Mouse (Mus musculus) embryonic facial prominence, embryonic 13.5 days (tissue): Measurements from ENCODE around the gene Ccdc162. TPM values are rescaled to one million over a fixed set of nuclear protein-coding genes. Genes with fewer than 3 reads are reported as not detected.
A peak's percentile ranks its signal among the peaks of the same experiment; 100 is the strongest.
"Not testable (repeated sequence)": the region's sequence is repeated elsewhere in the genome, so short reads cannot be mapped to it uniquely, and the experiment has no call there.

Experiments
- ATAC-seq: fragments of 200-750 bp; cut with Nextera tagmentation; 2 replicates; pipeline ENCODE4 v1.8.0; 2017; ENCODE audit warnings: low read depth; ENCODE audit not compliant: insufficient number of reproducible peaks, insufficient read depth, low FRiP score, low TSS enrichment
- H3K27ac ChIP-seq: fragments of 300-500 bp; sonication (generic); 2 replicates; pipeline ENCODE4 v1.5.1; 2015; ENCODE audit warnings: moderate library complexity, mild to moderate bottlenecking, inconsistent platforms
- H3K27me3 ChIP-seq: fragments of 300-500 bp; sonication (generic); 2 replicates; pipeline ENCODE4 v1.6.1; 2015; ENCODE audit warnings: mild to moderate bottlenecking, inconsistent platforms
- H3K36me3 ChIP-seq: fragments of 300-500 bp; sonication (generic); 2 replicates; pipeline ENCODE4 v1.6.1; 2015; ENCODE audit warnings: mild to moderate bottlenecking, inconsistent platforms
- H3K4me1 ChIP-seq: fragments of 300-500 bp; sonication (generic); 2 replicates; pipeline ENCODE4 v1.6.1; 2015; ENCODE audit warnings: inconsistent platforms
- H3K4me2 ChIP-seq: fragments of 300-500 bp; sonication (generic); 2 replicates; pipeline ENCODE4 v1.6.1; 2015; ENCODE audit warnings: moderate library complexity, mild to moderate bottlenecking, inconsistent platforms
- H3K4me3 ChIP-seq: fragments of 300-500 bp; sonication (generic); 2 replicates; pipeline ENCODE4 v1.5.1; 2015; ENCODE audit warnings: mild to moderate bottlenecking, inconsistent platforms
- H3K9ac ChIP-seq: fragments of 300-500 bp; sonication (generic); 2 replicates; pipeline ENCODE4 v1.6.1; 2015; ENCODE audit warnings: mild to moderate bottlenecking, inconsistent platforms
- H3K9me3 ChIP-seq: fragments of 300-500 bp; sonication (generic); 2 replicates; pipeline ENCODE4 v1.6.1; 2016; ENCODE audit warnings: inconsistent platforms
- WGBS: fragments of 180-500 bp; shearing (Covaris S2); methylation state at CpG from one replicate; pipeline ENCODE4 v1.1.7; 2015; ENCODE audit warnings: mixed read lengths; 5-methylcytosine and 5-hydroxymethylcytosine counted together
- polyA plus RNA-seq: library from polyadenylated mRNA; unstranded; fragments of >200 nt; fragmentation: Nextera tagmentation; extraction: Ambion mirVana; gene quantifications from 2 replicates; pipeline ENCODE4 v1.2.1, GENCODE M21; 2015

The Ccdc162 gene
- polyA plus RNA-seq, 1 experiment from 2014 or later: 1.5 TPM

DNA sequence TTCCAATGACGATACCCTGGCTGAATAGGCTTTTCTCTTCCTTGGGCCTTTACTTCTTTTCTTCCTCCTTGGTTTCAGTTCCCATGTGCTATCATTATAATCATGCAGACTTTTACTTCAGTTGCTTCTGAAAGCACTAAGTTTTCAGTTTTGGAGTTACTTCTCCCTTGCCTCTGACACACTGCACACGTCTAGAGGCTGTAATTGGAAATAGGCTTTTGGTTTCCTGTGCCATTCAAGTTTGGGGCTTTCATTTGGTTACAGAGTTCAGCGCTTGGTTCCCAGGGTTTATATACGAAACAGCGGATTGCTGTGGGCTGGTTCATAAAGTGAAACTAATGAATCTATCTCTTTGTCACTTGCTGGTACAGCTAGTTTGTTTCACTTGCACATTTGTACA is 186.5 kb downstream of the Ccdc162 start:
- H3K4me1 ChIP-seq: no peaks in the 10 kb centered on the region
- H3K27me3 ChIP-seq: no peaks in the 10 kb centered on the region
- WGBS: 85% methylated on average over 5 of the region's 5 CpGs
- H3K27ac ChIP-seq: no peak overlapping the region
- H3K9me3 ChIP-seq: no peaks in the 10 kb centered on the region
- H3K9ac ChIP-seq: no peak overlapping the region
- no peak for ATAC-seq
- peaks cover 77% of the 10 kb centered on the region for H3K36me3 ChIP-seq
- no peak overlapping the region for H3K4me2 ChIP-seq
- H3K4me3 ChIP-seq: no peak overlapping the region

DNA sequence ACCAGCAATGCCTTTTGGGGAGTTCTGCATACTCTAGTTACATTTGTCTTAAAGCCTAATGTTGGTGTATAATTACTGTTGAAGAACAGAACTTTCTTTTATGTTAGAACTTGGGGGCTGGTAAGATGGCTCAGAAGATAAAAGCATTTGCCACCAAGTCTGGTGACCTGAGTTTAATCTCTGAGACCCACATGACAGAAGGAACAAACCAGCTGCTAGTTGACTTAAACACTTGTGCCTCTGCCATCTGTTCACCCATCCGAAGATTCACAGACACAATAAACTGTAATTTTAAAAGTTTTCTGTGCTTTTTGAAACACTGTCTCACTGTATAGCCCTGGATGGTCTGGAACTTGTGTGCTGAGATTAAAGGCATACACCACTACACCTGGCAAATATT is 190.7 kb downstream of the Ccdc162 start:
- H3K27me3 ChIP-seq: no peaks in the 10 kb centered on the region
- peaks cover 53% of the 10 kb centered on the region for H3K36me3 ChIP-seq
- WGBS: 76% methylated on average over 1 of the region's 1 CpGs
- no peak overlapping the region for H3K9ac ChIP-seq
- no peak overlapping the region for H3K4me2 ChIP-seq
- H3K4me1 ChIP-seq: peaks cover 16% of the 10 kb centered on the region
- H3K27ac ChIP-seq: no peak overlapping the region
- H3K9me3 ChIP-seq: no peaks in the 10 kb centered on the region
- ATAC-seq: no peak
- H3K4me3 ChIP-seq: no peak overlapping the region

DNA sequence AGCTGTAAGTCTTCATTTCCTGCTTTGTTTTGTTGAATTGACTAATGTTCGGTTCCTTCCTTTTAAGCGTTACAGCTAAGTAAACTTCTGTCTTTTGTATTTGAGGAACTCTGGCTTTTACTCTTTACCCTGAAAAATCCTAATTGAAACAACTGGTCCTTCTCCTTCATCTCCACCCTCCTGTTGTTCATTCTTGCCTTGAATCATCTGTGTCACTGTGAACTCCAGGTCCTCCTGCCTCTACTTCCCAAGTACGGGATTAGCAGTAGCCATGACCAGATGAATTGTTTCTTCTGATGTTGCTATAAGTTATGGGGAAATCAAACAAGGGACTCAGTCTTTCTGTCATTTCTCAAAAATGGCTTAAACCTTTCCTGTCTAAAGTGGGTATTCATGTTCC is 193.0 kb downstream of the Ccdc162 start:
- Histone ChIP-seq H3K9me3 (no peaks in the 10 kb centered on the region), H3K36me3 (peaks cover 34% of the 10 kb centered on the region), H3K4me2 (no peak overlapping the region), H3K4me3 (no peak overlapping the region), H3K27me3 (no peaks in the 10 kb centered on the region), H3K4me1 (peaks cover 18% of the 10 kb centered on the region), H3K9ac (no peak overlapping the region), H3K27ac (no peak overlapping the region)
- 75% methylated on average over 3 of the region's 3 CpGs for WGBS
- no peak for ATAC-seq

DNA sequence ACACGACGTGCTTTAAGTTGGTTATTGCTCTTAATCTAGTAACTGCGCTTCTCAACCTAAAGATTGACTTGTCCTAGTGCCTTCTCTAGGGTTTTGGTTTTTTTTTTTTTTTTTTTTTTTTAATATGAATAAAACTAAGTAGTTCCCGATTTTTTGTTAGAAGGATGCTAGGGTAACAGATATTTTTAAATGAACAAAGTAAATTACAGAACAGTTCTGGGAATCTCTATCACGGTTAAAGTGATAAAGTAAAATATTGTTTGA is 196.1 kb downstream of the Ccdc162 start:
- no peak for ATAC-seq

DNA sequence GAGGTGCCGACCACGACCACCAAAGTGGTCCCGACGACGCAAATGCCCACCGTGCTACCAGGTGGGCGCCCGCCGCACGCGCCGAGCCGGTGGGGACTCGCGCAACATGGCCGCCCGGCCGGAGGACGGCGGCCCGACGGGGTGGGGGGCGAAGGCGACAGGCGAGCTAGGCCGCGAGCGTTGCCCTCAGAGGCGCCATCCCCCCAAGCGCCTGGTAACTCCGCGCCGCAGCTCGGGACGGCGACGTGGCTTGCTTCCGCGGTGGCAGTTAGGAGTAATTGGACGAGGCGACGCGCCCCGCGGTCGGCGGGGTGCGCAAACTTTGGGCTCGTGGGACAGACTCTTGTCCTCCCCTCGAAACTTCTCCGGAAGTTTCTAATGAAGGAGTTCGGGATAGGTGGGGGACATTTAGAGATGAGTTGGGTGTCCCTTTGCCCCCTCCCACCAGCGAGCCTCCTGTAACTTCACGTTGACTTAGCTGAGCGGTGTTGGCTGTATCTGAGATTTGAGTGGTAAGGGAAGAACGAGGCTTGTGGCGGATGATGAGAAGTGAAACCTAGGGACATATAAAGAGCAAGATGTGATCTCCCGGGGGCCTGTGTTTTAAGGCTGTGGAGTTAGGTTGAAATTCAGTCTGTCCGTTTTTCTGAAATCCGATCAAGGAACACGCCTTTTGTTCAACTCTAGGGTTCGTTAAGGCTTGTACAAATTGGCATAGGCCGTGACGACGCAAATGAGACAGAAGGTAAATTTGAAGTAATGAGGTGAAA is 196.6 kb downstream of the Ccdc162 start:
- Histone ChIP-seq H3K36me3 (peaks cover 12% of the 10 kb centered on the region; the same call in 1 of the 2 replicates), H3K4me1 (peaks cover 18% of the 10 kb centered on the region), H3K27ac (peak overlapping the region; percentile 97), H3K9me3 (no peaks in the 10 kb centered on the region), H3K27me3 (no peaks in the 10 kb centered on the region), H3K4me3 (peak overlapping the region; percentile 72), H3K9ac (peak overlapping the region; percentile 86), H3K4me2 (peak overlapping the region; percentile 84)
- WGBS: under 1% methylated on average over 65 of the region's 65 CpGs
- no peak; the same call in 1 of the 2 replicates for ATAC-seq

More for the DNA sequence above, 196.1 kb downstream of the Ccdc162 start:
- peaks cover 14% of the 10 kb centered on the region for H3K36me3 ChIP-seq
- H3K4me3 ChIP-seq: peak overlapping the region; percentile 72
- no peaks in the 10 kb centered on the region for H3K9me3 ChIP-seq
- no peak overlapping the region for H3K27ac ChIP-seq
- no peaks in the 10 kb centered on the region for H3K27me3 ChIP-seq
- H3K9ac ChIP-seq: peak overlapping the region; percentile 86
- H3K4me2 ChIP-seq: peak overlapping the region; percentile 84
- peaks cover 18% of the 10 kb centered on the region for H3K4me1 ChIP-seq
- 3% methylated on average over 5 of the region's 5 CpGs for WGBS

DNA sequence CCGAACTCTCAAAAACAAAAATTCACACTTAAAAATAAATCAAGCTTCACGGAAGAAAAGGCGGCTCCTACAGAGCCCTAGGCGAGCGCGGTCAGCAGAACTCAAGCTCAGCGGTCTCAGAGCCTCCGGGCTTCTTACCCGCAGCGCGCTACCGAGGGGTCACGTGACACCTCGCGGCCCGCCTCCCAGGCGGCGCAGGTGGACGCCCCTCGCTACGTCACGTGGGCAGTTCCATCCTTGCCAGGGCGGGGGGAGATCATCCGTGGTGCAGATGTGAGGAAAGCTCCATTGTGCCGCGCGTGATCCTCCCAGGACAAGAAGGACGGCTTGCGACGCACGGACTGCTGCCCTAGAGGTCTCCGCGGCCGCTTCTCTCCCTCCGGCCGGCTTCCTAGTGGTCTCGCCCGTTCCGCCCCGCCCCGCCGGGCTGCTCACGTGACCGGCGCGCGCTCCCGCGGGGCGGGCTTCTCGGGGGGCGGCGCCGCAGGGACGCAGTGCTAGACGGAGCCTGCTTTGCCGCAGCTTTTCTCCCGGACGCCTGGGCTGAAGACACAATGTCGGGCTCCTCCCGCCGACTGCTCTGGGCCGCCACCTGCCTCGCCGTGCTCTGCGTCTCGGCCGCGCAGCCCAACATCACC is 197.3 kb downstream of the Ccdc162 start, which contains the start of gene Cd164:
Gene Cd164, plus strand, starts transcription at position 434 of the 638 bp plus-strand sequence.
- WGBS: 0% methylated on average over 56 of the region's 69 CpGs
- peak within 1 kb of the TSS; percentile 84 for H3K4me2 ChIP-seq
- peaks cover 18% of the 10 kb centered on the region for H3K4me1 ChIP-seq
- H3K27ac ChIP-seq: peak within 1 kb of the TSS; percentile 97
- H3K9me3 ChIP-seq: no peaks in the 10 kb centered on the region
- ATAC-seq: peak; percentile 92
- H3K27me3 ChIP-seq: no peaks in the 10 kb centered on the region
- H3K9ac ChIP-seq: peak within 1 kb of the TSS; percentile 86
- peaks cover 7% of the 10 kb centered on the region; the same call in 1 of the 2 replicates for H3K36me3 ChIP-seq
- H3K4me3 ChIP-seq: peak within 1 kb of the TSS; percentile 72

DNA sequence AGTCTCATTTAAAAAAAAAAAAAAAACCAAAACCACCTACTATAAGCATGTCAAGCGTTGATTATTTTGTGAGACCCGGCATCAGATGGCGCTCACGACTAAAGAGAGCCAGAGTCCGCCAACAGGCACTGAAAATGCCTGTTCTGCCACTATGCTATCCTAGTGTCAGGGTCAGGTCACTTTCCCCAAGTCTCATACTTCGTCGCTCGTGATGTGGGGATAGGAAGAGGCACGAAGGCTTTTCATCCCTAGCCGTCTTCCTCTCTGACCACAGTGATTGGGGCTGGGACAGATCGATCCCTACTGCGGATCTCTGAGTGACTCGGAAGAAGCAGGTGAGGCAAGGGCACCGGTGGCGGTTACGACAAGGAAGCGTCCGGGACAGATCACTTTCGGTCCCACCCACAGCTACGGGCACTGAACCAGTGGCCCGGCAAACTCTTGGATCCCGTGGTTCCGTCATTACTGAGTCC is 197.9 kb downstream of the Ccdc162 start:
- no peaks in the 10 kb centered on the region for H3K27me3 ChIP-seq
- H3K4me1 ChIP-seq: peaks cover 18% of the 10 kb centered on the region
- WGBS: under 1% methylated on average over 23 of the region's 23 CpGs
- peak overlapping the region; percentile 86 for H3K9ac ChIP-seq
- peak overlapping the region; percentile 72 for H3K4me3 ChIP-seq
- H3K27ac ChIP-seq: peak overlapping the region; percentile 97
- H3K36me3 ChIP-seq: 0 out of 2 replicates have a peak, but pooled peaks cover 6% of the 10 kb centered on the region
- peak; percentile 45 for ATAC-seq
- H3K9me3 ChIP-seq: no peaks in the 10 kb centered on the region
- peak overlapping the region; percentile 84 for H3K4me2 ChIP-seq

DNA sequence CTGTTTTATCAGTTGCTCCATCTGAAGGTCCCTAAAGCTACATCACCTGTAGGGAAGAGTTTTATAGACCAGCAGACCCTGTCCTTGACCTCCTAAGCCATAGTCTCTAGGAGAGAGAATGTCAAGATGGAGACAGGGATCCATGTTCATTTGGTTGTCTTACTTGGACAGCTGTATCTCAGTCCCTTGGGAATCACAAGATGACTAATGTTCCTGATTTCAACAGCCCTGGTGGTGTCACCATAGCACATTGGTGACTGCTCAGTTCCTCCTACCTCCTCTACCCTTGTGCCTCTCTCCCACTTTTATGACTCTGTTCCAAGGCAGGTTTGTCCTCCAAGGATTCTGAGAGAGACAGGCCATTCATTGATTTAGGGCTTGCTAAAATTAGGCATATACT is 201.5 kb downstream of the Ccdc162 start:
- H3K27ac ChIP-seq: no peak overlapping the region
- no peak overlapping the region for H3K9ac ChIP-seq
- no peaks in the 10 kb centered on the region for H3K36me3 ChIP-seq
- no peak for ATAC-seq
- no peaks in the 10 kb centered on the region for H3K27me3 ChIP-seq
- H3K4me1 ChIP-seq: no peaks in the 10 kb centered on the region
- H3K9me3 ChIP-seq: no peaks in the 10 kb centered on the region
- no peak overlapping the region for H3K4me2 ChIP-seq
- H3K4me3 ChIP-seq: no peak overlapping the region

DNA sequence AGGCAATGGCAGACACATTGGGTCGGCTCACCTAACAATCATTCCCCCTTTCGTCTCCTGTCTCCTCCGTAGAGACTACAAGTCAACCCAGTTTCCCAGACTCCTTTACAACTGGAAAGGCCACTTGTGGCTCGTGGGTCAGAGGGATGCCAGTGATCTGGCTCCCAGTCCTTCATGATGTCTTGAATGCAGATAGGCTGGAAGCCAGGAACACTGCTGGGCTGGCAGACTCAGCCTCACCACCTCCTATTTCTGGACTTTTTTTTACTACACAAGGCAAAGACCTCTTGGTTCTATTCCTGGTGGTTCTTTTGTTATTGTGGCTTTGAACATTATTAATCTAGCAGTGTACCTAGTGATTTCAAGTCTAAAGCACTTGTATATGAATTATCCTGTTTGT is 202.1 kb downstream of the Ccdc162 start:
- no peak overlapping the region for H3K4me2 ChIP-seq
- 73% methylated on average over 4 of the region's 4 CpGs for WGBS
- ATAC-seq: no peak
- no peak overlapping the region for H3K4me3 ChIP-seq
- H3K9me3 ChIP-seq: no peaks in the 10 kb centered on the region
- no peaks in the 10 kb centered on the region for H3K36me3 ChIP-seq
- no peaks in the 10 kb centered on the region for H3K4me1 ChIP-seq
- H3K27me3 ChIP-seq: no peaks in the 10 kb centered on the region
- no peak overlapping the region for H3K9ac ChIP-seq
- H3K27ac ChIP-seq: no peak overlapping the region

DNA sequence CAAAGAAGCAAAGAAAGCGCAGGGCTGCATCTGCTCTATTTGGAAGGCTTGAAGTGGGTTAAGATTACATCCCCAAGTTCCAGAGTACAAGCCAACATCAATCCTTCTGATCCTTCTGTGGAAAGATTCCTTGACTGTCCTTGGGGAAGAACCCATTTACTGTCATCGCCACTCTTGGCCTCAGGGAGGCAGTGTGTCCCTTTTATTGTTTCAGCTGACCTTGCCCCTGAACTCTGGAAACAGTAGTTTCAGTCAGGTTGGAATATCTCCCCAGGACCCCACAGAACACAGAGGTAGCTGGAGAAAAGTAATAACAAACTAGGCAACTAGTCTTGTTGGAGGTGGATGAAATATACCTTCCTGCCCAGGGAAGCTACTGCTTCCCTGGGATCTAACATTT is 207.3 kb downstream of the Ccdc162 start:
- no peak for ATAC-seq
- H3K27me3 ChIP-seq: no peaks in the 10 kb centered on the region
- no peak overlapping the region for H3K9ac ChIP-seq
- H3K4me1 ChIP-seq: no peaks in the 10 kb centered on the region
- 38% methylated on average over 2 of the region's 2 CpGs for WGBS
- H3K4me2 ChIP-seq: no peak overlapping the region
- H3K27ac ChIP-seq: no peak overlapping the region
- no peak overlapping the region for H3K4me3 ChIP-seq
- H3K36me3 ChIP-seq: no peaks in the 10 kb centered on the region
- no peaks in the 10 kb centered on the region for H3K9me3 ChIP-seq

DNA sequence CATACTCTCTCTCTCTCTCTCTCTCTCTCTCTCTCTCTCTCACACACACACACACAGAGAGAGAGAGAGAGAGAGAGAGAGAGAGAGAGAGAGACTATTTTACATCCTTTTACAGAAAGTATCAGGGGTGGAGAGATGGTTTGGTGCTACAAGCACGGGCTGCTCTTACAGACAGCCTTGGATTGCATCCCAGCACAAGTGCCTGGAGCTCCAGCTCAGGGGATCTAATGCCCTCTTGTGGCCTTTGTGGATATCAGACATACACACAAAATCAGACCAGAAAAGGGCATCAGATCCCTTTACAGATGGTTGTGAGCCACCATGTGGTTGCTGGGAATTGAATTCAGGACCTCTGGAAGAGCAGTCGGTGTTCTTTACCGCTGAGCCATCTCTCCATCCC is 211.0 kb downstream of the Ccdc162 start:
- H3K9ac ChIP-seq: 0 out of 2 replicates have a peak overlapping the region, but pooled peaks have one; percentile 16
- H3K4me2 ChIP-seq, H3K36me3 ChIP-seq, H3K4me3 ChIP-seq, H3K4me1 ChIP-seq, H3K27me3 ChIP-seq, H3K27ac ChIP-seq, H3K9me3 ChIP-seq, ATAC-seq: not testable (repeated sequence)
- WGBS: 5% methylated on average over 3 of the region's 3 CpGs

DNA sequence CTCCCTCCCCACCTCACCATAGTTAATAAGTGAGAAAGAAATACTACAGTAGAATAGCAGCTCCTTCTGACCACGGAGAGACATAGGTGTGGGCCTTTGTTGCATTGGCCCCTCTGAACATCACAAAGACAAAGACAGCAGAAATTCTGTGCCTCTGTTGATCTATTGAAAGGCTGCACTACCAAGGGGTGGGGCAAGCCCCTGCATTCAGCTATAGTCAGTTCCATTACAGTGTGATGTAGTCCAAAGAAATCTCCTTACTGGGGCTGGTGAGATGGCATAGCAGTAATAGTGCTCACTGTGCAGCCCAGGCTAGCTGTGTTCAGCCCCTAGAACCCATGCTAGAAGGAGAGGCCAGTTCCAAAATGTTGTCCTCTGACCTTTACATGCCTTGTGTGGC is 211.4 kb downstream of the Ccdc162 start:
- Histone ChIP-seq H3K4me2 (no peak overlapping the region), H3K9ac (no peak overlapping the region), H3K4me1 (no peaks in the 10 kb centered on the region), H3K4me3 (no peak overlapping the region), H3K27me3 (no peaks in the 10 kb centered on the region), H3K36me3 (no peaks in the 10 kb centered on the region), H3K27ac (no peak overlapping the region), H3K9me3 (no peaks in the 10 kb centered on the region)
- 93% methylated on average over 1 of the region's 1 CpGs for WGBS
- ATAC-seq: no peak
